Mouse (Mus musculus) heart, adult 2 months (tissue): ENCODE measurements around the gene Sphk1.

Source experiments
- CTCF ChIP-seq: fragments of 200-600 bp; IDR thresholded peaks from 2 replicates; pipeline ENCODE4 v1.8.1; 2022; ENCODE audit warnings: antibody characterized with exemption, mild to moderate bottlenecking, moderate library complexity
- EP300 ChIP-seq: fragments of 200-500 bp; IDR thresholded peaks from 2 replicates; pipeline ENCODE4 v1.6.1; 2011; ENCODE audit warnings: low read depth, low read length, control low read depth; ENCODE audit not compliant: insufficient read depth
- POLR2A ChIP-seq: fragments of 200-500 bp; IDR thresholded peaks from 2 replicates; pipeline ENCODE4 v1.6.1; 2011; ENCODE audit warnings: mild to moderate bottlenecking, low read depth, low read length, control low read depth; ENCODE audit not compliant: insufficient read depth

GRCm38 (mm10) chr11:116537388-116537787, 6.7 kb downstream of the Sphk1 start:
- no peak for TF ChIP-seq POLR2A
- no peak for TF ChIP-seq CTCF
- TF ChIP-seq EP300: no peak
